Mouse (Mus musculus) brown adipose tissue, adult 24 weeks (tissue): ENCODE data around the gene Zfyve1. TPM values are rescaled to one million over a fixed set of nuclear protein-coding genes. Genes with fewer than 3 reads are reported as not detected.

Experiments
- H3K27ac ChIP-seq: fragments of 200-500 bp; replicated peaks from 2 replicates; pipeline ENCODE4 v1.5.1; 2012; ENCODE audit warnings: low read depth, mild to moderate bottlenecking, low read length
- H3K4me1 ChIP-seq: fragments of 200-500 bp; 2 replicates; pipeline ENCODE4 v1.6.1; 2012; ENCODE audit warnings: low read length, mixed read lengths; ENCODE audit not compliant: control insufficient read depth, insufficient read depth, insufficient read length
- H3K4me3 ChIP-seq: fragments of 200-500 bp; 2 replicates; pipeline ENCODE4 v1.5.1; 2012; ENCODE audit warnings: low read depth, mild to moderate bottlenecking, low read length, moderate library complexity; ENCODE audit not compliant: insufficient read depth
- polyA plus RNA-seq: library from polyadenylated mRNA; stranded (reverse); fragments of >200 nt; gene quantifications from 2 replicates; pipeline ENCODE4 v1.2.4, GENCODE M21; 2012; ENCODE audit not compliant: missing spikeins, insufficient read depth, insufficient read length

Gene Zfyve1
- polyA plus RNA-seq, 1 experiment: 10.3 TPM

- peak overlapping the region; percentile 68 for H3K4me3 ChIP-seq
- no peak overlapping the region for H3K27ac ChIP-seq
- peaks cover 5% of the 10 kb centered on the region; the same call in 1 of the 2 replicates for H3K4me1 ChIP-seq
Measured at GRCm38 (mm10) chr12:83521083-83521482, 75.9 kb downstream of the Zfyve1 start.

GRCm38 (mm10) chr12:83520311-83520890 lies 76.6 kb downstream of the Zfyve1 start, which contains the start of gene Dcaf4:
Dcaf4 (plus strand) TSS chr12:83520466.
- Histone ChIP-seq H3K4me1 (peaks cover 5% of the 10 kb centered on the region; the same call in 1 of the 2 replicates), H3K4me3 (peak within 1 kb of the TSS; percentile 68), H3K27ac (no peak within 1 kb of the TSS)

- Histone ChIP-seq H3K4me3 (no peak overlapping the region), H3K27ac (no peak overlapping the region), H3K4me1 (peaks cover 7% of the 10 kb centered on the region; the same call in 1 of the 2 replicates)
Measured at GRCm38 (mm10) chr12:83517580-83517979, 79.4 kb downstream of the Zfyve1 start.

GRCm38 (mm10) chr12:83514216-83514615 lies 82.8 kb downstream of the Zfyve1 start:
- 0 out of 2 replicates have a peak, but pooled peaks cover 2% of the 10 kb centered on the region for H3K4me1 ChIP-seq
- no peak overlapping the region for H3K27ac ChIP-seq
- H3K4me3 ChIP-seq: no peak overlapping the region

- no peak overlapping the region for H3K4me3 ChIP-seq
- 0 out of 2 replicates have a peak, but pooled peaks cover 2% of the 10 kb centered on the region for H3K4me1 ChIP-seq
Measured at GRCm38 (mm10) chr12:83513185-83513584, 83.8 kb downstream of the Zfyve1 start.

GRCm38 (mm10) chr12:83512783-83513182 lies 84.2 kb downstream of the Zfyve1 start:
- 0 out of 2 replicates have a peak, but pooled peaks cover 2% of the 10 kb centered on the region for H3K4me1 ChIP-seq
- no peak overlapping the region for H3K27ac ChIP-seq
- no peak overlapping the region for H3K4me3 ChIP-seq

More at GRCm38 (mm10) chr12:83513185-83513584, 83.8 kb downstream of the Zfyve1 start:
- no peak overlapping the region for H3K27ac ChIP-seq

GRCm38 (mm10) chr12:83510586-83510985 lies 86.4 kb downstream of the Zfyve1 start:
- Histone ChIP-seq H3K27ac (no peak overlapping the region), H3K4me3 (no peak overlapping the region), H3K4me1 (0 out of 2 replicates have a peak, but pooled peaks cover 2% of the 10 kb centered on the region)

- no peak overlapping the region for H3K4me3 ChIP-seq
- H3K27ac ChIP-seq: no peak overlapping the region
- H3K4me1 ChIP-seq: no peaks in the 10 kb centered on the region
Measured at GRCm38 (mm10) chr12:83506543-83506942, 90.5 kb downstream of the Zfyve1 start.

- no peak overlapping the region for H3K27ac ChIP-seq
- H3K4me1 ChIP-seq: no peaks in the 10 kb centered on the region
- H3K4me3 ChIP-seq: no peak overlapping the region
Measured at GRCm38 (mm10) chr12:83502190-83502589, 94.8 kb downstream of the Zfyve1 start.

- Histone ChIP-seq H3K27ac (no peak overlapping the region), H3K4me1 (no peaks in the 10 kb centered on the region), H3K4me3 (no peak overlapping the region)
Measured at GRCm38 (mm10) chr12:83499256-83499655, 97.8 kb downstream of the Zfyve1 start.

GRCm38 (mm10) chr12:83497959-83498358 lies 99.1 kb downstream of the Zfyve1 start:
- Histone ChIP-seq H3K4me1 (no peaks in the 10 kb centered on the region), H3K27ac (no peak overlapping the region), H3K4me3 (no peak overlapping the region)

GRCm38 (mm10) chr12:83496736-83497135 lies 100.3 kb downstream of the Zfyve1 start:
- no peak overlapping the region for H3K27ac ChIP-seq
- H3K4me1 ChIP-seq: no peaks in the 10 kb centered on the region
- no peak overlapping the region for H3K4me3 ChIP-seq

Other genes starting within 250 kb of the Zfyve1 start
- gene Dpf3, start 109.5 kb downstream of the Zfyve1 start, polyA plus RNA-seq: 5.8 and 10.9 TPM in 2 replicates
- 17.8 and 19.6 TPM in 2 replicates for gene Dcaf4, start 76.8 kb downstream of the Zfyve1 start, polyA plus RNA-seq
- gene Rbm25, start 34.0 kb upstream of the Zfyve1 start, polyA plus RNA-seq: 27.9 and 46.4 TPM in 2 replicates
- 18.9 and 19.6 TPM in 2 replicates for gene Psen1, start 90.9 kb upstream of the Zfyve1 start, polyA plus RNA-seq
- 0.59 TPM in 1 of 2 replicates, not detected in the other for gene Papln, start 166.4 kb upstream of the Zfyve1 start, polyA plus RNA-seq